Mouse (Mus musculus) heart, embryonic 11.5 days (tissue): ENCODE data around the gene Plk5. TPM values are rescaled to one million over a fixed set of nuclear protein-coding genes. Genes with fewer than 3 reads are reported as not detected.
A peak's percentile ranks its signal among the peaks of the same experiment; 100 is the strongest.

ENCODE experiments used
- ATAC-seq: fragments of 200-750 bp; cut with Nextera tagmentation; replicated peaks from 2 replicates; pipeline ENCODE4 v1.8.0; 2017; ENCODE audit warnings: moderate library complexity; ENCODE audit not compliant: insufficient number of reproducible peaks, low FRiP score, low TSS enrichment
- H3K27ac ChIP-seq: fragments of 300-500 bp; sonication (generic); 2 replicates; pipeline ENCODE4 v1.5.1; 2014; ENCODE audit warnings: mild to moderate bottlenecking, low read depth, low read length
- H3K27me3 ChIP-seq: fragments of 300-500 bp; sonication (generic); 2 replicates; pipeline ENCODE4 v1.6.1; 2014; ENCODE audit warnings: mild to moderate bottlenecking, low read length, mixed read lengths; ENCODE audit not compliant: control insufficient read depth, insufficient read depth
- H3K36me3 ChIP-seq: fragments of 300-500 bp; sonication (generic); 2 replicates; pipeline ENCODE4 v1.6.1; 2014; ENCODE audit warnings: mild to moderate bottlenecking, low read length, moderate library complexity, mixed read lengths; ENCODE audit not compliant: control insufficient read depth, insufficient read depth
- H3K4me1 ChIP-seq: fragments of 300-500 bp; sonication (generic); 2 replicates; pipeline ENCODE4 v1.6.1; 2014; ENCODE audit warnings: low read length; ENCODE audit not compliant: control insufficient read depth, insufficient read depth
- H3K4me2 ChIP-seq: fragments of 300-500 bp; sonication (generic); 2 replicates; pipeline ENCODE4 v1.6.1; 2014; ENCODE audit warnings: mild to moderate bottlenecking, moderate library complexity
- H3K4me3 ChIP-seq: fragments of 300-500 bp; sonication (generic); 2 replicates; pipeline ENCODE4 v1.5.1; 2014; ENCODE audit warnings: low read depth, low read length
- H3K9ac ChIP-seq: fragments of 300-500 bp; sonication (generic); 2 replicates; pipeline ENCODE4 v1.6.1; 2014; ENCODE audit warnings: mild to moderate bottlenecking, low read depth, low read length, moderate library complexity
- H3K9me3 ChIP-seq: fragments of 300-500 bp; sonication (generic); replicated peaks from 2 replicates; pipeline ENCODE4 v1.6.1; 2016; ENCODE audit warnings: low read length; ENCODE audit not compliant: control insufficient read depth
- WGBS: fragments of 180-500 bp; shearing (Covaris S2); extraction: QIAGEN DNeasy Blood & Tissue Kit; methylation state at CpG from one replicate; pipeline ENCODE4 v1.1.7; 2014; ENCODE audit not compliant: insufficient replicate concordance; 5-methylcytosine and 5-hydroxymethylcytosine counted together
- polyA plus RNA-seq: library from polyadenylated mRNA; unstranded; fragments of >200 nt; fragmentation: Nextera tagmentation; extraction: Ambion mirVana; gene quantifications from 2 replicates; pipeline ENCODE4 v1.2.1, GENCODE M21; 2014

Plk5 gene
- not detected in 2 replicates for polyA plus RNA-seq

- Histone ChIP-seq H3K36me3 (no peaks in the 10 kb centered on the region), H3K4me2 (peak within 1 kb of the TSS; percentile 56), H3K4me1 (peaks cover 9% of the 10 kb centered on the region), H3K9ac (no peak within 1 kb of the TSS), H3K27ac (no peak within 1 kb of the TSS), H3K27me3 (peaks cover 92% of the 10 kb centered on the region), H3K4me3 (peak within 1 kb of the TSS; percentile 23), H3K9me3 (no peaks in the 10 kb centered on the region)
- 2% methylated on average over 53 of the region's 53 CpGs for WGBS
- no peak for ATAC-seq
Measured at GRCm38 (mm10) chr10:80356001-80356682, at the start of gene Plk5. TSS of gene Plk5 (plus strand) at chr10:80356459.

GRCm38 (mm10) chr10:80311560-80311959 lies 44.7 kb upstream of the Plk5 start:
- whole genome bisulfite sequencing = 65% methylated on average over 16 of the region's 16 CpGs

GRCm38 (mm10) chr10:80312586-80313504 lies 43.4 kb upstream of the Plk5 start:
- Histone ChIP-seq H3K9me3 (no peaks in the 10 kb centered on the region), H3K4me3 (no peak overlapping the region), H3K27me3 (peaks cover 90% of the 10 kb centered on the region), H3K4me2 (no peak overlapping the region), H3K9ac (no peak overlapping the region), H3K4me1 (peaks cover 43% of the 10 kb centered on the region), H3K27ac (no peak overlapping the region), H3K36me3 (0 out of 2 replicates have a peak, but pooled peaks cover 3% of the 10 kb centered on the region)
- no peak for ATAC-seq
- WGBS = 56% methylated on average over 54 of the region's 54 CpGs

More at GRCm38 (mm10) chr10:80311560-80311959, 44.7 kb upstream of the Plk5 start:
- H3K9ac ChIP-seq = no peak overlapping the region
- H3K27ac ChIP-seq = no peak overlapping the region
- H3K9me3 ChIP-seq = no peaks in the 10 kb centered on the region
- H3K4me3 ChIP-seq = no peak overlapping the region
- H3K4me2 ChIP-seq = no peak overlapping the region
- peaks cover 90% of the 10 kb centered on the region for H3K27me3 ChIP-seq
- ATAC-seq = no peak
- H3K36me3 ChIP-seq = no peaks in the 10 kb centered on the region
- H3K4me1 ChIP-seq = peaks cover 32% of the 10 kb centered on the region

GRCm38 (mm10) chr10:80313627-80314201 lies 42.5 kb upstream of the Plk5 start:
- Histone ChIP-seq H3K4me3 (no peak overlapping the region), H3K27me3 (peaks cover 90% of the 10 kb centered on the region), H3K27ac (no peak overlapping the region), H3K4me1 (peaks cover 43% of the 10 kb centered on the region), H3K9me3 (no peaks in the 10 kb centered on the region), H3K9ac (0 out of 2 replicates have a peak overlapping the region, but pooled peaks have one; percentile 0), H3K4me2 (no peak overlapping the region), H3K36me3 (peaks cover 3% of the 10 kb centered on the region; the same call in 1 of the 2 replicates)
- no peak for ATAC-seq
- 37% methylated on average over 20 of the region's 20 CpGs for WGBS

GRCm38 (mm10) chr10:80314494-80315001 lies 41.7 kb upstream of the Plk5 start:
- 49% methylated on average over 15 of the region's 16 CpGs for WGBS
- H3K4me2 ChIP-seq = no peak overlapping the region
- H3K4me3 ChIP-seq = no peak overlapping the region
- no peaks in the 10 kb centered on the region for H3K9me3 ChIP-seq
- H3K9ac ChIP-seq = no peak overlapping the region
- H3K27me3 ChIP-seq = peaks cover 82% of the 10 kb centered on the region
- peaks cover 47% of the 10 kb centered on the region for H3K4me1 ChIP-seq
- H3K27ac ChIP-seq = no peak overlapping the region
- ATAC-seq = no peak
- H3K36me3 ChIP-seq = peaks cover 5% of the 10 kb centered on the region; the same call in 1 of the 2 replicates

GRCm38 (mm10) chr10:80315315-80315714 lies 40.9 kb upstream of the Plk5 start:
- 44% methylated on average over 27 of the region's 27 CpGs for WGBS
- no peak for ATAC-seq
- H3K4me2 ChIP-seq = 0 out of 2 replicates have a peak overlapping the region, but pooled peaks have one; percentile 14
- H3K4me3 ChIP-seq = no peak overlapping the region
- no peak overlapping the region for H3K9ac ChIP-seq
- no peak overlapping the region for H3K27ac ChIP-seq
- H3K9me3 ChIP-seq = no peaks in the 10 kb centered on the region
- peaks cover 48% of the 10 kb centered on the region for H3K4me1 ChIP-seq
- H3K36me3 ChIP-seq = peaks cover 5% of the 10 kb centered on the region; the same call in 1 of the 2 replicates
- peaks cover 77% of the 10 kb centered on the region for H3K27me3 ChIP-seq

- Histone ChIP-seq H3K4me1 (peaks cover 48% of the 10 kb centered on the region), H3K9me3 (no peaks in the 10 kb centered on the region), H3K9ac (peak overlapping the region; percentile 50; the same call in 1 of the 2 replicates), H3K4me3 (peak overlapping the region; percentile 14; the same call in 1 of the 2 replicates), H3K36me3 (peaks cover 5% of the 10 kb centered on the region; the same call in 1 of the 2 replicates), H3K4me2 (peak overlapping the region; percentile 40), H3K27ac (no peak overlapping the region), H3K27me3 (peaks cover 66% of the 10 kb centered on the region)
- no peak for ATAC-seq
- WGBS = 17% methylated on average over 11 of the region's 11 CpGs
Measured at GRCm38 (mm10) chr10:80316359-80316781, 39.9 kb upstream of the Plk5 start.

GRCm38 (mm10) chr10:80317011-80317410 lies 39.2 kb upstream of the Plk5 start:
- Histone ChIP-seq H3K4me1 (peaks cover 48% of the 10 kb centered on the region), H3K4me3 (no peak overlapping the region; the same call in 1 of the 2 replicates), H3K27ac (no peak overlapping the region), H3K4me2 (peak overlapping the region; percentile 40), H3K9me3 (no peaks in the 10 kb centered on the region), H3K9ac (0 out of 2 replicates have a peak overlapping the region, but pooled peaks have one; percentile 50), H3K27me3 (peaks cover 60% of the 10 kb centered on the region), H3K36me3 (peaks cover 5% of the 10 kb centered on the region; the same call in 1 of the 2 replicates)
- 51% methylated on average over 10 of the region's 10 CpGs for WGBS
- ATAC-seq = no peak
